Mouse (Mus musculus): ENCODE data around the gene Ints7. TPM values are rescaled to one million over a fixed set of nuclear protein-coding genes. Genes with fewer than 3 reads are reported as not detected.
A peak's percentile ranks its signal among the peaks of the same experiment; 100 is the strongest.

Gene Ints7
- total RNA-seq, 2 experiments from 2014 or later, result 6.7 to 7.2 TPM

DNA sequence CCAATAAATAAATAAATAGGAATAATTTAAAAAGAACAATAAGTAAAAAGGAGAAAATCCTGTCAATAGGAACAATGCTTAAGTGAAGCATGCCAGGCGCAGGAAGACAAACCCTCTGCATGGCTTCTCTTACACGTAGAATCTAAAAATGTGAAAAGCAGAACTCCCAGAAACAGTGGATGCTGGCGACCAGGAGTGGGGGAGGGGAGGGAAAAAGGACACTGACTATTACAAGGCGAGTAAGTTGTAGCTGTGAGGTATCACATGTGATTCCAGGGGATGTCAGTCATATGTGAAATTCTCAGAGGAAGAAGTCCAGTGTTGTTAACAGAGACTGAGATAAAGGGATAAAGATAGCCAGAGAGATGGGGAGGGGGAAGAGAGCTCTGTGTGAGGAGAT is 67.5 kb downstream of the Ints7 start:
- no peak for DNase-seq
- TF ChIP-seq CTCF (IDR thresholded peaks at IDR 0.05), result no peak
- intact Hi-C loops (cut with DNase I), result no loop called here
- Histone ChIP-seq H3K27ac (no peak overlapping the region), H3K4me3 (no peak overlapping the region)

DNA sequence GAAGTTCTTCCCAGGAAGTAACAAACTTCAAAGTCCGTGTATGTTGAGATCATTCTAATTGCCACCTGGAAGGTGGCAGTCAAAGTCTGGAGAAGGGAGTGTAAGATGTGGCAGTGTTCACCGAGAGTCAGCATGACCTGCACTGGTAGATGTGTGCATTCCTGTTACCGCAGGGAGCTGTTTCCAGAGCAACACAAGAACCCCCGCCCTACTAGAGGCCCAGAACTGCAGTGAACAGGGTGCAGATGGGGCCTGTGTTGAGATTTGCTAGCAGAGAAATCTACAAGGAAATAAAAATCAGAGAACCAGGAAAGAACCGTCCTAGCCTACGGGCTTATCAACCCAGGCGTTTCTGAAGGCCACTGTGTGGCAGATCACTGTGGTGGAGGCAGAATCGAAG is 70.5 kb downstream of the Ints7 start:
- no peak overlapping the region for H3K27ac ChIP-seq
- intact Hi-C loops (cut with DNase I), result no loop called here
- DNase-seq, result no peak
- TF ChIP-seq CTCF (IDR thresholded peaks at IDR 0.05), result no peak
- H3K4me3 ChIP-seq, result no peak overlapping the region

DNA sequence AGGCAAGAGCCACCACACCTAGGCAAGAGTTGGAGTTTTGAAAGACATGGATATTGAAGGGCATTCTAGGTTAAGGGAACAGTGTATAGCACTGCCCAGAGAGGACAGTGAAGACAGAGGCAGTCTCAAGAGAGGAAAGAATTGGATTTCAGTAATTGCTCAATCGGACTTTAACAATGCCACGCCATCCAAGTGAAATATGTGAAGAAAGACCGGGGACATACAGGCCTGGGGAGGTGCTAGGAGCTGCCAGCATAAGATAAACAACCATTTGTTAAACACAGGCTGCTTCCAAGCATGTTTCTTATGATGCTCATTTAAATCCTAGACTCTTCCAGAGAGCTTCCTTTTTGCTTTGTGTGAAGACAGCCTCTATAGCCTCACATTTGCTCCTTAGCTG is 72.2 kb downstream of the Ints7 start:
- no peak for DNase-seq
- intact Hi-C loops (cut with DNase I), result no loop called here
- H3K27ac ChIP-seq, result no peak overlapping the region
- no peak for TF ChIP-seq CTCF (IDR thresholded peaks at IDR 0.05)
- H3K4me3 ChIP-seq, result no peak overlapping the region

DNA sequence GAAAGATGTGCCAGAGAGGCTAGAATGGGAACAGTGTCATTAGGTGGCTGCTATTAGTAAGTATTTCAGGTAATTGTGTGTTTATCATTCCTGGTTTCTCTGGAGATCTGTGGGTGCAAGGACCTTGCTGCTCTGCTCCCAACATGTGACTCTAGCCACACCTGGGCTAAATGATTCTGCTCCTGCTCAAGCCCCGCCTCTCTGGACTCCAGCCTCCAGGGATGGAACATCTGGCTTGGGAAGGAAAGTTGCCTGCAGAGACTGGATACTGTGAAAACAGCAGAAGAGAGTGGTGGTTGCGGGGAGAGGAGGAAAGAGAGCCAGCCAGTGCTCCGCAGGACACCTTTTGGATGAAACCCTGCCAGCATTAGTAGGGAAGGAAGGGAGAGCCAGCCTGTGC is 84.0 kb downstream of the Ints7 start:
- H3K27ac ChIP-seq, result no peak overlapping the region
- no peak for TF ChIP-seq CTCF (IDR thresholded peaks at IDR 0.05)
- H3K4me3 ChIP-seq, result no peak overlapping the region
- intact Hi-C loops (cut with DNase I), result no loop called here
- DNase-seq, result no peak

DNA sequence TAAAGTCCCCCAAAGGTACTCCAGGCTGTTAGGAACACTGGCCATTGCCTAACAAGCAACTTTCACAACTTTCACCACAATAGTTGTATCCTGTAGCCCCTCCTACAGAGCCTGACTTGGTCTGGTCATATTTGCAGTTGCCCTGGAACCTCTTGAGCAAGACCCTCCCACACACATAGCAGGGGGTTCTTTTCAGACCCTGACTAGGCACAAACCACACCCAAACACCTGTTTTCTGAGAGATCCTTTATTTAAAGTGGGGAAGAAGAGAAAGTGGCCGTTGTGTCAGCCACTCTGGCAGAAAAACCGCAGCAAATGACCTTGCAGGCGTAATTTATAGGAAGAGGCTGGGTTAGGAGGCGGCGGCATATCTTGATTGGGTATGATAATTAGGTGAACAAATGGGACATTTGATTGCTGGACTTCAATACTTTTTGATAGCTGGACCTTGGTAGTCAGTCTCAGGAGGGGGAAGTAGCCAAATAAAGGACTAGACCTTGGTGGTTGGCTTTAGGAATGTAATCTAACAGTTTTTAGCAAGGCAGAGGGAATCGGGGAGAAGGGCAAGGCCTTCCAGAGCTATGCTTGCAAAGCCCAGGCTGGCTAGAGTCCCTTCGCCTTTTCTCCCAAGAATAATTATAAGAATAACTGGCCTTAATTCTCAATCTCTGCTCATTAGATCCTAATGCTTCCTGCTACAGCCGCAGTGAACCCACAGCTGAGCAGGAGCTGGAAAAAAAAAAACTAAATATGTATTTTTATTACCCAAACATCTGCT is 85.8 kb downstream of the Ints7 start:
- TF ChIP-seq CTCF (IDR thresholded peaks at IDR 0.05), result no peak
- intact Hi-C loops (cut with DNase I), result no loop called here
- H3K4me3 ChIP-seq, result no peak overlapping the region
- no peak overlapping the region for H3K27ac ChIP-seq
- no peak for DNase-seq

GRCm38 (mm10) chr1:191662178-191662898 is 86.9 kb downstream of the Ints7 start:
- DNase-seq, result peak; percentile 61
- H3K27ac ChIP-seq, result no peak overlapping the region
- intact Hi-C loops (cut with DNase I), result no loop called here
- H3K4me3 ChIP-seq, result no peak overlapping the region
- no peak for TF ChIP-seq CTCF (IDR thresholded peaks at IDR 0.05)

GRCm38 (mm10) chr1:191662899-191663500 is 87.6 kb downstream of the Ints7 start:
- intact Hi-C loops (cut with DNase I), result no loop called here
- no peak for TF ChIP-seq CTCF (IDR thresholded peaks at IDR 0.05)
- Histone ChIP-seq H3K4me3 (no peak overlapping the region), H3K27ac (no peak overlapping the region)
- no peak for DNase-seq

DNA sequence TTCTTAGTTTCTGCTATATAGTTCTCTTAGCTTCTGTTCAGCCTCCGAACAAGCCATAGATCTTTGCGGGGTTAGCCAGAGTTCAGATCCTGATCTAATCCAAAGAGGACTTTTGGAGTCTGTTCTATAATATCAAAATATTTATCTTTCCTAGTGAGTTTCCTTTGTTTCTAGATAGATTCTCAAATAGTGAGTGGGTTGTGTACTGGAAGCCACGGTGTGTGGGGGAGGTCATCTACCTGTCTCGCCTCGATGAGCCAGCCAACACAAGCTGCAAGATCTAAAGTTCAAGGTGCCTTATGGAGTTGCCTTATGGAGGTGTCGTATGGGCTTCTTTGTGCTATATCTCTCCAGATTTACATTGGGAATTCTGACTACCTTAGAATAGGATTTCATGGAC is 88.2 kb downstream of the Ints7 start:
- intact Hi-C loops (cut with DNase I), result no loop called here
- no peak overlapping the region for H3K4me3 ChIP-seq
- no peak overlapping the region for H3K27ac ChIP-seq
- no peak for DNase-seq
- TF ChIP-seq CTCF (IDR thresholded peaks at IDR 0.05), result no peak

DNA sequence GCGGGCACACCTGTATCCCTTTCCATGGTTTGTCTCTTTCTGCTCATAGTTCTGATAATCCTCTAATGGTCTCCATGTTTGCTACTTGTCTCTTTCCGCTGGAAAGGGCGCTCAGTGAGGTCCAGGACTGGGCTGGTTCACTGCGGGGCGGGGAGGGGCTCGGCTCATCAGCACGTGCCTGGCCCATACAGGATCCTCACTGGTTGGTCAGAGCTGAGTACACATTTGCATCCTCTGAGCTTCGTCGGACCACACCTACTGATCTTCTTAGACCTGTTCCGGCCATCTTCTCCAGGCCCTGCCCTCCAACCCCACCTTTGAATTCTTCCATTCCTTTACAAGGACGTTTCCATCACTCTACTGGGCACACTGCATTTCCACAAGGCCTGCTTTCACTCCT is 90.9 kb downstream of the Ints7 start:
- Histone ChIP-seq H3K27ac (no peak overlapping the region), H3K4me3 (no peak overlapping the region)
- intact Hi-C loops (cut with DNase I), result no loop called here
- no peak for TF ChIP-seq CTCF (IDR thresholded peaks at IDR 0.05)
- DNase-seq, result no peak

- H3K4me3 ChIP-seq, result no peak overlapping the region
- intact Hi-C loops (cut with DNase I), result no loop called here
- no peak for DNase-seq
- H3K27ac ChIP-seq, result no peak overlapping the region
- no peak for TF ChIP-seq CTCF (IDR thresholded peaks at IDR 0.05)
These were observed 92.6 kb downstream of the Ints7 start for GRCm38 (mm10) chr1:191668030-191668429.

Other genes with a start within 250 kb of the Ints7 start
- 1 to 10 TPM; 1.2 to 1.4 TPM for gene Tmem206, start 249.7 kb upstream of the Ints7 start, total RNA-seq (2021)
- gene Ppp2r5a, start 172.4 kb upstream of the Ints7 start, total RNA-seq (2021), result 10 to 100 TPM; 65.0 to 80.1 TPM
- under 1 TPM in 1 of 2 experiments, not detected in 1; 0.11 TPM for gene Dtl, start 92 bp upstream of the Ints7 start, total RNA-seq (2021)
- 10 to 100 TPM; 21.9 to 38.7 TPM for gene Lpgat1, start 142.2 kb downstream of the Ints7 start, total RNA-seq (2021)
- under 1 TPM; 0.26 to 0.33 TPM for gene Nek2, start 245.8 kb downstream of the Ints7 start, total RNA-seq (2021)

Measured in gastrocnemius, adult 2 months (tissue).